Mouse (Mus musculus): Measurements from ENCODE around the gene Map2k3. TPM values are rescaled to one million over a fixed set of nuclear protein-coding genes. Genes with fewer than 3 reads are reported as not detected.
"Not testable (repeated sequence)": the region's sequence is repeated elsewhere in the genome, so short reads cannot be mapped to it uniquely, and the experiment has no call there.

Map2k3 gene
- 22.4 to 28.9 TPM (median 27.8 TPM) in 3 replicates for total RNA-seq (2017)

DNA sequence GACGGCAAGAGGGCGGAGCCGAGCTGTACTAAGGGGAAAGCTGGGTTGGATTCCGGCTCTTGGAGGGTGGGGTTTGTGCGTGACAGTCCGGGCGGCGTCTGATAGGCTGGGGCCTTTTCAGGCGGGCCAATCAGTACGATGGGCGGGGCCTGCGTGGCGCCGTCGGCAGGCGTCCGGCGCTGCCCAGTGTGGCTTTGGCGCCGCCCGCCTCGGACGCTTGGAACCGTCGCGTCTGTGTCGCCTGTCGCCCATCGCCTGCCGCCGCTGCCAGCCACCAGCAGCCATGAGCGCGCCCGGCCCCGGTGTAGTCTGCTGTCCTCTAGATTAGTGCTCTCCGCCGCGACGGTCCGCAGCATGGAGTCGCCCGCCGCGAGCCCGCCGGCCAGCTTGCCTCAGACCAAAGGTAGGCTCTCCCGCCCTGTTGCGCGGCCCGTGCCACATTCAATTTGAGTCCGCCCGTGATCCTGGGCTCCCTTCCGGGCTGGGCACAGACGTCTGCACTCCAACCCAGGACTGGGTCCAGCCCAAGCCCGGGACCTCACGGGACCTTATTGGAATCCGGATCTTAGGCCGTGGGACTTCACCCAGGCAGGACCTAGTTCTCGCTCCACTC, at the start of gene Map2k3:
Map2k3 (plus strand) TSS at position 165 of the 613 bp plus-strand sequence.
- peak; percentile 85 for ATAC-seq (replicated peaks; ENCODE audit: insufficient number of reproducible peaks, low FRiP score, low TSS enrichment, poor library complexity, severe bottlenecking)

- no peak for ATAC-seq (replicated peaks; ENCODE audit: insufficient number of reproducible peaks, low FRiP score, low TSS enrichment, poor library complexity, severe bottlenecking)
Measured at GRCm38 (mm10) chr11:60882386-60882785, 49.4 kb upstream of the Map2k3 start.

DNA sequence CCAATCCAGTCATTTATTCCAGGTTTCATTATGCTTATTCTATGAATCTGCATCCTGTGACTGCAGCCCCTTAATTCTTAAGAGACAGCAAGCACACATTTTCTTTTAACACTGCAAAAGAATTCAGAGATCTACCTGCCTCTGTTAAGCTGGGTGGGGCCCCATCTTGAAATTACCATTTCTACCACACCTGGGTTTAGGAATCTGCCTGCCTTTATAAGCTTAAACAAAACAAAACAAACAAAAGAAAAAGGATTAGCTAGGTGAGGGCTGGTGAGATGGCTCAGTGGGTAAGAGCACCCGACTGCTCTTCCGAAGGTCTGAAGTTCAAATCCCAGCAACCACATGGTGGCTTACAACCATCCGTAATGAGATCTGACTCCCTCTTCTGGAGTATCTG, 44.8 kb upstream of the Map2k3 start:
- ATAC-seq (replicated peaks; ENCODE audit: insufficient number of reproducible peaks, low FRiP score, low TSS enrichment, poor library complexity, severe bottlenecking): not testable (repeated sequence)

GRCm38 (mm10) chr11:60889861-60890260, 42.0 kb upstream of the Map2k3 start:
- ATAC-seq (replicated peaks; ENCODE audit: insufficient number of reproducible peaks, low FRiP score, low TSS enrichment, poor library complexity, severe bottlenecking): no peak

GRCm38 (mm10) chr11:60890286-60890685, 41.5 kb upstream of the Map2k3 start:
- no peak for ATAC-seq (replicated peaks; ENCODE audit: insufficient number of reproducible peaks, low FRiP score, low TSS enrichment, poor library complexity, severe bottlenecking)

DNA sequence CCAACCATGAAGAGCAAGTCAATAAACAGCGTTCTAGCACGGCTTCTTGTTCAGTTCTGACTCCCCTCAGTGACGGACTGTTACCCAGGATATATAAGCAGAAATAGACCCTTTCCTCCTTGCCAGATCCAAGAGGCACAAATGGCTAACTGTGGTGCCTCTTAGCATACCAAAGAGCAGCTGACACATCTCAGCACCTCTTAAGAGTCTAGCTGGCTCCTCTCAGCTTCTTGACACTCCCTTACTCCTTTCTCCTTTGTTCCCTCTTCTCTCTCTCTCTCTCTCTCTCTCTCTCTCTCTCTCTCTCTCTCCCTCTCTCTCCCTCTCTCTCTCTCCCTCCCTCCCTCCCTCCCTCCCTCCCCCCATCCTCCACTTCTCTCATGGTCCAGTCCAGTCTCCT, 41.1 kb upstream of the Map2k3 start:
- ATAC-seq (replicated peaks; ENCODE audit: insufficient number of reproducible peaks, low FRiP score, low TSS enrichment, poor library complexity, severe bottlenecking): no peak

GRCm38 (mm10) chr11:60895915-60896314, 35.9 kb upstream of the Map2k3 start:
- ATAC-seq (replicated peaks; ENCODE audit: insufficient number of reproducible peaks, low FRiP score, low TSS enrichment, poor library complexity, severe bottlenecking): no peak

DNA sequence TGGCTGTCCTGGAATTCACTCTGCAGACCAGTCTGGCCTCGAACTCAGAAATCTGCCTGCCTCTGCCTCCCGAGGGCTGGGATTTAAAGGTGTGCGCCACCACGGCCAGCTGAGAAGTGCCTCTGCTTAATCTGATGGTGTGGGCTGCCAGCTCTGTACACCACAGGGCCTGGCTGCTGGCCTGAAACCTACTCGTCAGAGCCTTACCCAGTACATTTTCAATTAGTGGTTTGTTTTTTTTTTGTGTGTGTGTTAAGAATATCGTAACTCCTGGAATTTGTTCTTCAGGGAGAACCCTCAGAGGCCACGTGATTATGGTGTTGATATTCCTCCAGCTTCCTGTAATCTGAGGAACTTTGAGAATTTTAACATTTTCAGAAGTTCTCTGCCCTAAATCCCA, 29.8 kb upstream of the Map2k3 start:
- ATAC-seq (replicated peaks; ENCODE audit: insufficient number of reproducible peaks, low FRiP score, low TSS enrichment, poor library complexity, severe bottlenecking): no peak

DNA sequence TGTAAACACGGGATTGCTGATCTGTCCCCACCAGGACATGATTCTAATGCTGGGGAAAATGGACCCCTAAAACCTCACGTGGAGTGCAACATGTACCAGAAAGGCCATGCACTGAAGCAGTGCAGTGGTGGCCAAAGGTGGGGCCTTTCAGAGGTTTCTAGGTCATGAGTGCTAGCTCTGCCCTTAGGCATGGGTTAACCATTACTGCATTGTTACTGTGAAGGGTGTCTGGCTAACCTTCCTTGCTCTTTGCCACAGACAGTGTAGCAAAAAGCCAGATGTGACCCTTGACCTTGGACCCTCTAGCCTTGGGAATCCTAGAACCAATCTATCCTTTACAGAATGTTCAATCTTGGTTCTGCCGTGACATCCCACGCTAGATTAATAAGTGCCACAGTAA, 29.3 kb upstream of the Map2k3 start:
- ATAC-seq (replicated peaks; ENCODE audit: insufficient number of reproducible peaks, low FRiP score, low TSS enrichment, poor library complexity, severe bottlenecking): no peak

DNA sequence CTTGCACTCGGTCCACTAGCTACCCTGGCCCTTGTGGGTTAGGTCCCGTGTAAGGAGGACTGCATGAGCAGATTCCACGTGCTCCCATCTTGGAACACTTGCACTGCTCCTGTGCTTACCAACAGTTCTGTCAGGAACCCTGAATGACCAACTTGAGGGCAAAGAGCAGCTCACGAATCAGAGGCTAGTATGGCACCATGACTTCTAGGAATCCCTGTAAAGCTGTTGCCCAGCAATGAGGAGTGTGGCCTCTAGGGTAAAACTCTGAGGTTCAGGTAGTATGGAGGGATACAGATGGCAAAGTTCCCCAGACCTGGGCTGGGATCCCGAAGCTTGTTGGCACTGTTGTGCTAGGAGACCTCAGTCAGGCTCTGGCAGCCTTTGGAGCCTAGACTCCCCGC, 28.2 kb upstream of the Map2k3 start:
- ATAC-seq (replicated peaks; ENCODE audit: insufficient number of reproducible peaks, low FRiP score, low TSS enrichment, poor library complexity, severe bottlenecking): no peak

DNA sequence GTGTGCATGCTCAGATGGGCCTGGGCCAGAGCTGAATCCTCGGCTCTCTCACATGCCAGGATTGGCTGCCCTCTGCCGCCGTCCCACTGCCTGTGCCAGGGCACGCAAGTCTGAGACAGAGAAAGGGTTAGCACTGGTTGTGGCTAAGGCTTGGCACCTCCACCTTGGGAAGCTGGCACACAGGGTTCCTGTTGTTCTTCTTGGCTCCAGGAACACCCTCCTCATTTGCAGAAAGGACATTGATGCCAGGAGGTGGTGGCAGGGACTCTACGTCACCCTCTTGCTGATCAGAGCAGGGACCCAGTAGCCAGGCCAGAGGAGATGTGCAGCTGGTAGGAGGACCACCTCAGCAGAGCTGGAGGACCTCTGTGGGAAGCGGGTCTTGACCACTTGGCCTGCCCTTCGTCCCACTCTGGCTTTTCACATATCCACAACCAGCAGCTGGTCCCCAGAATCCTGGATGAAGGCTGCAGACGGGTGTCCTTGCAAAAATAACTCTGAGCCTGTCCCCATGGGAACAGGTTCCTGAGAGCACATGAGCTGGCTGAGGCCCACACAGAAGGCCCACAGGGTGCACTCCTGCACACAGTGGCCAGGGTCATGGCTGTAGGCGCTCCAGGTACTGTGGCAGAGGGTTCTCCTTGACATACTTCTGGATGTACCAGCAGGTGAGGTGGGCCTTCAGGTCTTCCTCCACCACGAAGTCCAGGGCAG, 26.3 kb upstream of the Map2k3 start:
- no peak; the same call in 1 of the 2 replicates for ATAC-seq (replicated peaks; ENCODE audit: insufficient number of reproducible peaks, low FRiP score, low TSS enrichment, poor library complexity, severe bottlenecking)

GRCm38 (mm10) chr11:60906449-60906848, 25.4 kb upstream of the Map2k3 start:
- ATAC-seq (replicated peaks; ENCODE audit: insufficient number of reproducible peaks, low FRiP score, low TSS enrichment, poor library complexity, severe bottlenecking): no peak

DNA sequence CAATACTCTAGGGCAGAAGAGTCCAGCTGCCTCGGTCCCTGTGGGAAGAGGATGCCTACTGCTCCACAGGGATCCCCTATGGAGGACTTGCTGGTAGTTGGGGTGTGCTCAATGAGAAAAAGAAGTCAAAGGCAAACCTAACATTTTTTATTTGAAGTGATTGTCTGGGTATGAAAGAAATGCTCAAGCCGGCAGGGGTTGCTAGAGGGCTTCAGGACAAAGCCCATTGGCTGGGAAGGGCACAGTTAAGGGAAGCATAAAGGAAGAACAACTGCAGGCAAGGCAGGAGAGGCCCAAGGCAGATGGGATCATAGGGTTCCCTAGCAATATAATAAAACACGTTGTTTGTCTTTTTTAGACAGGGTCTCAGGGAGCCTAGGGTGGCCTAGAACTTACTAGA, 23.8 kb upstream of the Map2k3 start:
- no peak for ATAC-seq (replicated peaks; ENCODE audit: insufficient number of reproducible peaks, low FRiP score, low TSS enrichment, poor library complexity, severe bottlenecking)

DNA sequence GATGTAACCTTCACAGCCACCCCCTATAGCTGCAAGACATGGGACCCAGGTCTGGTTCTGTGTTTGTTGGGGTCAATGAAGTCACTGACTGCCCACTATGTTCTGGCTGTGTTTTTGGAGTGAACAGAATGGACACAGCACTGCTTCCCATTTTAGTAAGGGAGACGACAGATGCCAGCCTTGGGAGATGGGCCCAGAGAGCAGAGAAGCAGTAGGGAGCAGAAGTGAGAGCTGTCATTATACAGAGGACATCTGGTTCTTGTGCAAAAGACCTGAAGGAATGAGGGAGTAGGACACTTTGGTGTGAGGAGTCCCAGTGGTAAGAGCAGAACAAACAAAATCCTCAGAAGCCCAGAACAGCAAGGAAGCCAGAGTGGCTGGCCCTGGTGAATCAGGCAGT, 22.2 kb upstream of the Map2k3 start:
- ATAC-seq (replicated peaks; ENCODE audit: insufficient number of reproducible peaks, low FRiP score, low TSS enrichment, poor library complexity, severe bottlenecking): no peak

DNA sequence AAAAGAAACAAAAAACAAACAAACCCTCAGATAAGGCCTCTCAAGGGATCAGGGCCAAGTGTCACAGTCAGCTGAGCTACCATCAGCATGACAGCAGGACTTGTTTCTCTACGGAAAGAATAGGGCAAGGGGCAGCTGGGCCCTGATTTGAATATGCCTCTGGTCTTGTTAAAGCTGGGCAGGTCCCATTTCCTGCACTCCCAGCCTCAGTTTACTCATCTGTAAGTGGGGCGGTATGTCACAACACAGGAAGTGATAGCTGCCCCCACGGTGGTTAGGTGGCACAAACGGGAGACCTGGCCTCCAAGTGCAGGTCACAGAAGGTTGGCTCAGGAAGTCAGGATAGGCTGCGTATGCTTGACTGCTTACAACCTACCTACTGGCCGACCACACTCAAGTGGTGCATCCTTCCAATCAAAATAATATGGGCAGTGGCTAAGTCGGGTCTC, 19.3 kb upstream of the Map2k3 start:
- ATAC-seq (replicated peaks; ENCODE audit: insufficient number of reproducible peaks, low FRiP score, low TSS enrichment, poor library complexity, severe bottlenecking): no peak

- peak; percentile 87 for ATAC-seq (replicated peaks; ENCODE audit: insufficient number of reproducible peaks, low FRiP score, low TSS enrichment, poor library complexity, severe bottlenecking)
Measured at GRCm38 (mm10) chr11:60913301-60914196, 18.3 kb upstream of the Map2k3 start.

- no peak for ATAC-seq (replicated peaks; ENCODE audit: insufficient number of reproducible peaks, low FRiP score, low TSS enrichment, poor library complexity, severe bottlenecking)
Measured at GRCm38 (mm10) chr11:60914491-60914890, 17.3 kb upstream of the Map2k3 start, which contains the start of gene Natd1. Gene Natd1 (minus strand): TSS chr11:60914750.

- no peak for ATAC-seq (replicated peaks; ENCODE audit: insufficient number of reproducible peaks, low FRiP score, low TSS enrichment, poor library complexity, severe bottlenecking)
Measured at GRCm38 (mm10) chr11:60915201-60915600, 16.6 kb upstream of the Map2k3 start.

DNA sequence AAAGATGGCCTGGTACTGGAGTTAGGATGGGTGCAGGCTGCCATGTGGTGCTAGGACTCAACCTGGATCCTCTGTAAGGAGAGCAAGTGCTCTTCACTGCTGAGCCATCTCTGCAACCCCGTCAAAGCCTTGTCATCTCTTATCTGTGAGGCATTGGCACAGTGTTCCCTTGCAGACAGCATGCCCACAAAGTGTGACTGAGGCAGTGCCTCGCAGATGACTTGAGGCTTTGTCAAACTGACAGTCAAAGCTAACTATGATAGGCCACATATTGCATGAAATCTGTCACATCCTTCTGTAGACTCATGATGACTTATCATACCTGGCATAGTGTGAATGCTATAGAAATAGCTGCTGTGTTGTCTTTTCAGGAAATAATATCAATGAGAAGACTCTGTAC, 11.8 kb upstream of the Map2k3 start:
- ATAC-seq (replicated peaks; ENCODE audit: insufficient number of reproducible peaks, low FRiP score, low TSS enrichment, poor library complexity, severe bottlenecking): no peak
